Mouse (Mus musculus) heart, embryonic 10.5 days (tissue): Measurements from ENCODE around the gene Olfr12. TPM values are rescaled to one million over a fixed set of nuclear protein-coding genes. Genes with fewer than 3 reads are reported as not detected.

Source experiments
- DNase-seq: peaks from one replicate; pipeline ENCODE4 v3.0.0-alpha.2; 2017; ENCODE audit warnings: low spot score
- H3K27ac ChIP-seq: fragments of 300-500 bp; sonication (generic); 2 replicates; pipeline ENCODE4 v1.5.1; 2016; ENCODE audit warnings: mild to moderate bottlenecking
- H3K27me3 ChIP-seq: fragments of 300-500 bp; sonication (generic); 2 replicates; pipeline ENCODE4 v1.6.1; 2016; ENCODE audit warnings: mild to moderate bottlenecking; ENCODE audit not compliant: poor library complexity, insufficient read depth, severe bottlenecking
- H3K36me3 ChIP-seq: fragments of 300-500 bp; sonication (generic); 2 replicates; pipeline ENCODE4 v1.6.1; 2016; ENCODE audit warnings: mild to moderate bottlenecking, moderate library complexity
- H3K4me1 ChIP-seq: fragments of 300-500 bp; sonication (generic); 2 replicates; pipeline ENCODE4 v1.6.1; 2016; ENCODE audit warnings: mild to moderate bottlenecking
- H3K4me3 ChIP-seq: fragments of 300-500 bp; sonication (generic); 2 replicates; pipeline ENCODE4 v1.5.1; 2016; ENCODE audit warnings: mild to moderate bottlenecking, moderate library complexity
- H3K9me3 ChIP-seq: fragments of 300-500 bp; sonication (generic); 2 replicates; pipeline ENCODE4 v1.6.1; 2016; ENCODE audit warnings: mild to moderate bottlenecking, moderate library complexity
- WGBS: fragments of 180-500 bp; shearing (Covaris S2); methylation state at CpG from one replicate; pipeline ENCODE4 v1.1.7; 2016; 5-methylcytosine and 5-hydroxymethylcytosine counted together
- polyA plus RNA-seq: library from polyadenylated mRNA; unstranded; fragments of >200 nt; fragmentation: Nextera tagmentation; extraction: Ambion mirVana; gene quantifications from 2 replicates; pipeline ENCODE4 v1.2.1, GENCODE M21; 2016

Gene Olfr12
- not detected in 2 replicates for polyA plus RNA-seq

DNA sequence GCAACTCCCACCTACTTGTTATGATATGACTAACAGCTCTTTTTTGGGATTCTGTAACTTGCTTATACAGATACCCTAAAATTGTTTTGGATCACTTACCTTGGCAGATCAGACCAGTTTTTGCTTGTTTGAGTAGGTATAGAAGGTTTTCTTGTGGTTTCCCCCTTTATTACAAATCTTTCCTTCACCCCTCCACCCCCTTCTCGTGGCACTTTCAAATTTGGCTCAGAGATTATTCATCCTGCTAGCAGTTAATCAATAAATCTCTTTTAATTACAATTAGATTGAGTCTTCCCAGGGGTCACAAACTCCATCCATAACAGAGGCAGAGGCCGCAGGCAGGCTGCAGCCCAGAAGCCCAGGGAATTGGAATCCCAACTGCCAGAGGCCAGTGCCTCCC is at the start of gene Olfr12:
Gene Olfr12 (plus strand): TSS at position 301 of the 400 bp plus-strand sequence.
- Histone ChIP-seq H3K4me3 (no peak within 1 kb of the TSS), H3K27me3 (peaks cover 19% of the 10 kb centered on the region), H3K4me1 (no peaks in the 10 kb centered on the region), H3K9me3 (no peaks in the 10 kb centered on the region), H3K36me3 (no peaks in the 10 kb centered on the region), H3K27ac (no peak within 1 kb of the TSS)
- no peak for DNase-seq
- WGBS, result 74% methylated on average over 2 of the region's 2 CpGs

- Histone ChIP-seq H3K36me3 (no peaks in the 10 kb centered on the region), H3K27me3 (no peaks in the 10 kb centered on the region), H3K9me3 (no peaks in the 10 kb centered on the region), H3K4me1 (no peaks in the 10 kb centered on the region), H3K4me3 (no peak within 1 kb of the TSS), H3K27ac (no peak within 1 kb of the TSS)
- WGBS, result 73% methylated on average over 3 of the region's 3 CpGs
- no peak for DNase-seq
These were observed 46.6 kb upstream of the Olfr12 start, which contains the start of gene Olfr1413 for GRCm38 (mm10) chr1:92571022-92571421. Gene Olfr1413 (plus strand): TSS chr1:92571322.

DNA sequence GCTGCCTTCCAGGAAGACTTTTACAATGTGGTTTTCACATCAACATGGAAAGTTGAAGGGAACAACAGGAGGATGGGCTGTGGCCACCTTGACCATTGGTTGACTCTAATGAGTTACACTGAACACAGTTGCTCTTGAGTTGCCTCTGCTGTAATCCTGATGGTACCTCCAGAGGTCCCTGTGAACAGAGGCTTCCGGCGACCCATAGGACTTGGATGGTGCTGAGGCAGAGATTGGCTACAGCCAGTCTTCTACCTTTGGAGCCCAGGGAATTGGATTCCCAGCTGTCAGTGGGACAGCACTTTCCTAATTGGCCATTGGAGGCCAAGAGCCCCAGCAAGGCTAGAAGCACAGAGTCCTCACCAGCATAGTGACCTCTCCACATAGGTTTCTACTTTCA is 32.1 kb upstream of the Olfr12 start, which contains the start of gene Olfr1412:
Gene Olfr1412 (plus strand): TSS at position 301 of the 400 bp plus-strand sequence.
- H3K27me3 ChIP-seq, result no peaks in the 10 kb centered on the region
- no peaks in the 10 kb centered on the region for H3K9me3 ChIP-seq
- no peaks in the 10 kb centered on the region for H3K4me1 ChIP-seq
- no peaks in the 10 kb centered on the region for H3K36me3 ChIP-seq
- DNase-seq, result no peak
- WGBS, result 77% methylated on average over 2 of the region's 2 CpGs
- H3K4me3 ChIP-seq, result no peak within 1 kb of the TSS
- H3K27ac ChIP-seq, result no peak within 1 kb of the TSS

DNA sequence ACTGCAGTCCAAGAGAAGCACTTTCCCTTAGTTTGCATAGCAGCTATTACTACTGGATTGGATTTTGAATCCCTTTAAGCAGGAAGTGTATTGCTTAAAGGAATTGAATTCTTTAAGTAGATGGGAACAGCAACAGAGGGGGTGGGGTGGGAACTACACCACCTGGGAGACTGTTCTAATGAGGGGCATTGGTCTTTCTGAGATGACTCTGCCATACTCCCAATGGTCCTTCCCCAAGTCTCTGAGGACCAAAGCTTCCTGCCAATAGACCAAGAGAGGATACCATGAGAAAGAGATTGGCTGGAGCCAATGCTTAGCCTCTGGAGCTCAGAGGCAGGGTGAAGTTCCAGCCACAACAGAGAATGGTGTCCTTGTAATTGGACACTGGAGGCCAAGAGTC is 23.5 kb upstream of the Olfr12 start, which contains the start of gene Olfr1411:
Gene Olfr1411 (plus strand): TSS at position 301 of the 400 bp plus-strand sequence.
- Histone ChIP-seq H3K27me3 (no peaks in the 10 kb centered on the region), H3K4me1 (no peaks in the 10 kb centered on the region), H3K27ac (no peak within 1 kb of the TSS), H3K4me3 (no peak within 1 kb of the TSS), H3K36me3 (no peaks in the 10 kb centered on the region), H3K9me3 (no peaks in the 10 kb centered on the region)
- DNase-seq, result no peak

DNA sequence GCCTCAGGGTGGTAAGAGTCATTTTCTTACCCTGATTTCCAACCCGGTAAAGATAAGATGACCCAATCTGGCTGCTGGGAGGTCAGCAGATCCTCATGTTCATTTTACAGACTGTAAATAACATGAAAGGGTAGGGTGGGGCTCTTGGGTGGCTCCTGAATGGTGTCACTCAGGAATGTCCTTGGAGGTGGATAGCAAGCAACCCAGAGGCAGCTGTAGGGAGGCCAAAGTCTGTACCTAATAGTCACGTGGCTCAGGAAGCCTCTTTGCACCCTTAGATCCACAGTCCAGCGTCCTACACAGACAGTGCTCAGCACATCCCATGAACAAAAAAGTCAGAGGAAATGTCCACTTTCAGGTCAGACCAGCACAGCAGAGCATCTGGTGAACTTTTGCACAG is 21.6 kb upstream of the Olfr12 start:
- Histone ChIP-seq H3K27ac (no peak overlapping the region), H3K9me3 (no peaks in the 10 kb centered on the region), H3K27me3 (no peaks in the 10 kb centered on the region), H3K4me1 (no peaks in the 10 kb centered on the region), H3K4me3 (no peak overlapping the region), H3K36me3 (no peaks in the 10 kb centered on the region)
- 71% methylated on average over 3 of the region's 3 CpGs for WGBS
- no peak for DNase-seq

GRCm38 (mm10) chr1:92605482-92605881 is 12.1 kb upstream of the Olfr12 start, which contains the start of gene Olfr1410:
Gene Olfr1410 (plus strand): TSS chr1:92605782.
- H3K4me3 ChIP-seq, result no peak within 1 kb of the TSS
- no peaks in the 10 kb centered on the region for H3K4me1 ChIP-seq
- WGBS, result 82% methylated on average over 1 of the region's 1 CpGs
- H3K27ac ChIP-seq, result no peak within 1 kb of the TSS
- peak; percentile 51 for DNase-seq
- H3K9me3 ChIP-seq, result no peaks in the 10 kb centered on the region
- H3K27me3 ChIP-seq, result 0 out of 2 replicates have a peak, but pooled peaks cover 4% of the 10 kb centered on the region
- no peaks in the 10 kb centered on the region for H3K36me3 ChIP-seq

GRCm38 (mm10) chr1:92607711-92608110 is 9.9 kb upstream of the Olfr12 start:
- peaks cover 7% of the 10 kb centered on the region; the same call in 1 of the 2 replicates for H3K27me3 ChIP-seq
- 68% methylated on average over 4 of the region's 4 CpGs for WGBS
- no peak overlapping the region for H3K4me3 ChIP-seq
- H3K9me3 ChIP-seq, result no peaks in the 10 kb centered on the region
- no peaks in the 10 kb centered on the region for H3K36me3 ChIP-seq
- H3K4me1 ChIP-seq, result no peaks in the 10 kb centered on the region
- H3K27ac ChIP-seq, result no peak overlapping the region
- peak; percentile 70 for DNase-seq

DNA sequence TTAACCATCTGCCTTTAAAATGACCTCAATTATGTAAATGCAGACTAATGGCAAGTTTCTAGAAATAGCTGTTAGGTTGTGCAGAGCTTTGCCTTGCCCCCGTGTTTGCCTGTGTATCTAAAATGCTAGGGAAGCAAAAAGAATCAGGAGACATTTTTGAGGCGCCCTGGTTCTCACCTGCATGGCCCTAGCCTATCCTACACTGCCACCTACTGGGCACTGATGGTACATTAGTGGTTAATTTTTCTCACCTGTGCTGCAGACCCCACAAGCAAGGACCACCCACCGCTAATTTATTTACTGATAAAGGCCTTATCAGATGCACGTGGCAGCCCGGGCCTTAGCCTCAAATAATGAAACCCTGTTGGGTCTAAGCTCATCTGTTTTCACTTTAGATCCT is 6.6 kb upstream of the Olfr12 start:
- H3K4me3 ChIP-seq, result no peak overlapping the region
- no peaks in the 10 kb centered on the region for H3K36me3 ChIP-seq
- peak; percentile 72 for DNase-seq
- no peaks in the 10 kb centered on the region for H3K9me3 ChIP-seq
- H3K4me1 ChIP-seq, result no peaks in the 10 kb centered on the region
- peaks cover 7% of the 10 kb centered on the region; the same call in 1 of the 2 replicates for H3K27me3 ChIP-seq
- no peak overlapping the region for H3K27ac ChIP-seq
- 5% methylated on average over 5 of the region's 5 CpGs for WGBS

- Histone ChIP-seq H3K4me3 (no peak overlapping the region), H3K27me3 (peaks cover 13% of the 10 kb centered on the region; the same call in 1 of the 2 replicates), H3K27ac (no peak overlapping the region), H3K4me1 (no peaks in the 10 kb centered on the region), H3K9me3 (no peaks in the 10 kb centered on the region), H3K36me3 (no peaks in the 10 kb centered on the region)
- WGBS, result 47% methylated on average over 4 of the region's 4 CpGs
- DNase-seq, result no peak
These were observed 4.4 kb upstream of the Olfr12 start for GRCm38 (mm10) chr1:92613175-92613574.

- WGBS, result 16% methylated on average over 1 of the region's 1 CpGs
- H3K27me3 ChIP-seq, result peaks cover 19% of the 10 kb centered on the region; the same call in 1 of the 2 replicates
- H3K4me1 ChIP-seq, result no peaks in the 10 kb centered on the region
- no peaks in the 10 kb centered on the region for H3K36me3 ChIP-seq
- no peak overlapping the region for H3K4me3 ChIP-seq
- no peak overlapping the region for H3K27ac ChIP-seq
- DNase-seq, result no peak
- H3K9me3 ChIP-seq, result no peaks in the 10 kb centered on the region
These were observed 3.1 kb upstream of the Olfr12 start for GRCm38 (mm10) chr1:92614516-92614915.

- WGBS, result 69% methylated on average over 1 of the region's 1 CpGs
- Histone ChIP-seq H3K27me3 (peaks cover 23% of the 10 kb centered on the region; the same call in 1 of the 2 replicates), H3K27ac (no peak overlapping the region), H3K36me3 (no peaks in the 10 kb centered on the region), H3K4me3 (no peak overlapping the region), H3K9me3 (no peaks in the 10 kb centered on the region), H3K4me1 (no peaks in the 10 kb centered on the region)
- DNase-seq, result peak; percentile 43
These were observed 1.5 kb upstream of the Olfr12 start for GRCm38 (mm10) chr1:92616046-92616445.

- peak; percentile 70 for DNase-seq
These were observed 772 bp downstream of the Olfr12 start for GRCm38 (mm10) chr1:92618360-92618759.

DNA sequence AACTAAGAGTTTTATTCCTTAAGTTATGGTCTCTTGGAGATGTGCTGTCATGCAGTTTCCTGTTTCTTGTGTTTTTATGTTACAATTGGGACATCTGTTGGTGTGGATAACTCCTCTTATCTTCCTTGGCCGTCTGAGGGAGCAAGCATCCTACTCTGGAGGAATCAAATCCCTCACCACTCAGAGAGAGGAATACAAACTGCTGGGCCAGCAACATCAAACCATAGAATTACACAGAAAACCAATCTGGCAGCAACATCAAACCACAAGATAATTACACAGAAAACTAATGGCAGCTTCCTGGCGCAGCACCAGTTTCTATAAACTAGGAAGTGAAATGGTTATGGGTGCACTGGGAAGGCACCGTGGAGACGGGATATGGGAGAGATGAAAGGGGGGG is 10.6 kb downstream of the Olfr12 start:
- peak; percentile 6 for DNase-seq
- Histone ChIP-seq H3K4me1 (no peaks in the 10 kb centered on the region), H3K4me3 (no peak overlapping the region), H3K27ac (no peak overlapping the region), H3K36me3 (no peaks in the 10 kb centered on the region), H3K9me3 (no peaks in the 10 kb centered on the region), H3K27me3 (0 out of 2 replicates have a peak, but pooled peaks cover 3% of the 10 kb centered on the region)
- WGBS, result 66% methylated on average over 4 of the region's 4 CpGs

More at GRCm38 (mm10) chr1:92618360-92618759, 772 bp downstream of the Olfr12 start:
- peaks cover 19% of the 10 kb centered on the region for H3K27me3 ChIP-seq
- no peaks in the 10 kb centered on the region for H3K4me1 ChIP-seq
- H3K9me3 ChIP-seq, result no peaks in the 10 kb centered on the region
- H3K27ac ChIP-seq, result no peak overlapping the region
- 62% methylated on average over 4 of the region's 4 CpGs for WGBS
- no peaks in the 10 kb centered on the region for H3K36me3 ChIP-seq
- no peak overlapping the region for H3K4me3 ChIP-seq

DNA sequence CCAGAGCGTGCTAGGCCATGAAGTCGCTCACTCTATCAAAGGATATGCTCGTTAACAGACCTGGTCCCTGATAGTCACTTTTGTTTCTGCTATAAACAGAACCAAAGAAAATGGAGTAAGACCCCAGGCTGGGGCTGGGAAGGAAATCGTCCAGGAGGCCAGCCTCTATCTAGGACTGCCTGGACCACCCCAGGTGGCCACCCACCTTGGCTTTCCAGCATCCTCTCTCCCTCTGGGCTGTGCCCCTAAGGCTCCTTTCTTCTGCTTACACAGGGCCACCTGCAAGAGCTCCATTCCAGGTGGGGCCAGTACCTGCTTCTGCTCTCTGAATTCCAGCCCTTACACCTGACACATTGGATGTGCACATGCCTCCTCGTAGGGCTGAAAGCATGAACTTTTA is 14.6 kb downstream of the Olfr12 start:
- WGBS, result 76% methylated on average over 5 of the region's 5 CpGs
- Histone ChIP-seq H3K27ac (no peak overlapping the region), H3K9me3 (no peaks in the 10 kb centered on the region), H3K4me1 (peaks cover 8% of the 10 kb centered on the region), H3K27me3 (0 out of 2 replicates have a peak, but pooled peaks cover 3% of the 10 kb centered on the region), H3K36me3 (peaks cover 14% of the 10 kb centered on the region), H3K4me3 (no peak overlapping the region)
- no peak for DNase-seq
